Mouse (Mus musculus): ENCODE results near the gene Rassf8. TPM values are rescaled to one million over a fixed set of nuclear protein-coding genes. Genes with fewer than 3 reads are reported as not detected.

Rassf8 gene
- polyA plus RNA-seq, 1 experiment from 2014 or later = 7.8 TPM

DNA sequence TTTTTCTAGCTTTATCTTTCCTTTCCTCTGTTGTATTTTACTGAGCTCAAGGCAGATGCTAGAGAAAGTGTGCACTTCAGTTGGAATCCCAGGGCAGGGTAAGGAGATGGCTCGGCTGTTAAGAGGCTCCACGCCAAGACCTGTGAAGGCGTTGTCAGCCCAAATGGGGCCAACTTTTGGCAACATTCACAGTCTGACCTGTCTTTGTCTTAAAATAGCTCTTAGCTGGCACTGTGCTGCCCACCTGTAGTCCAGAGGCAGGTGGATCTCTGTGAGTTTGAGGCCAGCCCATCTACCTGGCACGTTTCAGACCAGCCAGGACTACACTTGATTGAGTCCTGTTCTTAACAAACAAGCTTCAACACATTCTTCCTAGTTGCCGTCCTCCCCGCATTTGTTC is 7.9 kb downstream of the Rassf8 start:
- Histone ChIP-seq H3K9me3 (replicated peaks) (no peaks in the 10 kb centered on the region), H3K9ac (no peak overlapping the region), H3K4me1 (peaks cover 36% of the 10 kb centered on the region), H3K4me3 (replicated peaks) (no peak overlapping the region), H3K4me2 (no peak overlapping the region), H3K27ac (no peak overlapping the region), H3K36me3 (peaks cover 7% of the 10 kb centered on the region), H3K27me3 (no peaks in the 10 kb centered on the region)
- ATAC-seq (replicated peaks; ENCODE audit: low FRiP score) = no peak
- WGBS = 83% methylated on average over 6 of the region's 6 CpGs

DNA sequence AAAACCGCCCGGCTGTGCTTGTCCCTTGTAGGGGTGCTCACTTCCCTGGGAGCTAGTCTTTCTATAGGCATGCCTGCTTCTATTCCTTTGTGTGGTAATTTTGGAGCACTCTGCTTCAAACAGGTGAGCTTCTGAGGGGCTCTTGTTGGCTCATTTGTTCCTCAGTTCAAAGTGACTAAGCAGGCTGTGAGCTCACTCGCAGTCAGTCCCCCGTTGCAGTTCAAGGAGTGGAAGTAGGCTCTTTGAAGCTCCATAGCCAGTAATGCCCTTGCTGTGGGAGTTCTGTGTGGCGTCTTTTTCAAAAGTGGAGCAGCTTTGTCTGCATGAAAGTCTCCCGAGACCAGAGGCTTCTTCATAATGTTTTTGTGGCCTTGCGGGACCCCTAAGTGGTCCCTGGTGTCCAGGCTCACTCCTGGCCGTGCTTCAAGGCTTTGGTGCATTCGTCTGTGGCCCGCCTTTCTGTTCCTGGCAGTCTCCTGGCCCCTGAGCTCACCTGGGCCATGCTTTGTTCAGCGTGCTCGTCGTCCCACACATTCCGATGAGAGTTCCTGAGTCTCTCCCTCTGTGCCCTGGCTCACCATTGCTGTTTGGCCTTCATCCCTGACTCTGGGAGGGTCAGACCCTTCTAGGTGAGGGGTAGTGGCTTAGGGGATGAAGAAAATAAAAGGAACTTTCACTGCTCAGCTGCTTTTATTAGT is 9.5 kb downstream of the Rassf8 start:
- ATAC-seq (replicated peaks; ENCODE audit: low FRiP score) = no peak
- H3K36me3 ChIP-seq = peaks cover 2% of the 10 kb centered on the region
- H3K4me1 ChIP-seq = peaks cover 50% of the 10 kb centered on the region
- no peak overlapping the region for H3K4me3 ChIP-seq (replicated peaks)
- 59% methylated on average over 14 of the region's 14 CpGs for WGBS
- H3K27me3 ChIP-seq = no peaks in the 10 kb centered on the region
- no peaks in the 10 kb centered on the region for H3K9me3 ChIP-seq (replicated peaks)
- no peak overlapping the region for H3K4me2 ChIP-seq
- H3K9ac ChIP-seq = no peak overlapping the region
- no peak overlapping the region for H3K27ac ChIP-seq

DNA sequence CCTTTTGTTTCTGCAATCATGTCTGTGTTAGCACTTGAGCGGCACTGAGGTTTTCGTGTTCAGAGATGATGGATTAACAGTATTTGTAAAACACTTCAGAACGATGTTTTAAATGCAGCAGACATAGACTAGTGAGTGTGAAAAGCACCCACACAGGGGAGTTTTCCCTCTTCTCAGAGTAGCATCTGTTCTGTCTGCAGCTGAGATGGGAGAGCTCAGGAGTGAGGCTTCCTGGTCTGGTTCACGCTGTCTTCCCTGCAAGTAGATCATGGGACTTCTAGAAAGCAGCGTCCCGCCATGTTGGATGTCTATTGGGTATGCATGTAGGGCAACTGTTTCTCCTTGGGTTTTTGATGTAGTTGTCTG is 10.1 kb downstream of the Rassf8 start:
- Histone ChIP-seq H3K4me1 (peaks cover 51% of the 10 kb centered on the region), H3K4me2 (no peak overlapping the region), H3K27ac (no peak overlapping the region), H3K9me3 (replicated peaks) (no peaks in the 10 kb centered on the region), H3K9ac (no peak overlapping the region), H3K36me3 (no peaks in the 10 kb centered on the region), H3K4me3 (replicated peaks) (no peak overlapping the region), H3K27me3 (no peaks in the 10 kb centered on the region)
- WGBS = 75% methylated on average over 6 of the region's 6 CpGs
- no peak for ATAC-seq (replicated peaks; ENCODE audit: low FRiP score)

DNA sequence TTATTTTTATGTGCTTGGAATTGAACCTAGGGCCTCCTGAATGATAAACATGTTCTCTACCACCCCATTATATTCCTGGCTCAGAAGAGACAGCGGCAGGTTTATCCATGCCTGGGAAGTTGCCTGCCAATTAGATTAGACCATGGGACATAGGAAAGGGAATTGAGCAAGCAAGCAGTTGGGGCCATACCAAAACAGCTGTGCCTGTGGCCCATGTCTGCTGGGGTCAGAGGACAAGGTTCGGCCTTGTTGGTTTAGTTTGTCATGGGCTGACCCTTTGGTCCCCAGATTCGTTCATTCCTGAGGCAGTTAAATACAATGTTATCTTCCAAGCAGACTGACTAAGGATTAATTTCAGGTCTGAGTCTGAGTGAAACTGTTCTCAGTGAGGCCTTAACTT is 10.8 kb downstream of the Rassf8 start:
- no peaks in the 10 kb centered on the region for H3K9me3 ChIP-seq (replicated peaks)
- H3K9ac ChIP-seq = no peak overlapping the region
- H3K4me2 ChIP-seq = no peak overlapping the region
- H3K4me3 ChIP-seq (replicated peaks) = no peak overlapping the region
- H3K4me1 ChIP-seq = peaks cover 51% of the 10 kb centered on the region
- H3K36me3 ChIP-seq = no peaks in the 10 kb centered on the region
- WGBS = 50% methylated on average over 3 of the region's 3 CpGs
- no peak for ATAC-seq (replicated peaks; ENCODE audit: low FRiP score)
- H3K27ac ChIP-seq = no peak overlapping the region
- H3K27me3 ChIP-seq = no peaks in the 10 kb centered on the region

DNA sequence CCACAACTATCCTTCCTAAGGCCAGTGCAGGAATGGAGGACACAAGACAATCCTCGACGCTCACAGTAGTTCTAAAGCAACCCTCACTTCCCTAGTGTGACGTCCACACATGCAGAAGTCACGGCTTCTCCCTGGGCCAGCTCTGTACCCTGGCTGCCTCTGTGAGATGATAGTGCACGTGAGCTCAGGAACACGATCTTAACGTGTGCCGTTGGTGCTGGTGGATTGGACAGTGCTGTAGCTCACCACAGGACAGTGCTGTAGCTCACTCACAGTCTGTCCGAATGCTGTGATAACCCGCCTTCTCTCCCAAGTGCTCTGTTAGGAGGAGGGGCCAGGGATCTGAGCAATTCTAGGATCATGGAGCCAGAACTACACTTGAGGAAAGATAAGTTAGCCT is 12.1 kb downstream of the Rassf8 start:
- 74% methylated on average over 10 of the region's 10 CpGs for WGBS
- Histone ChIP-seq H3K4me1 (peaks cover 49% of the 10 kb centered on the region), H3K4me3 (replicated peaks) (no peak overlapping the region), H3K27ac (no peak overlapping the region), H3K9me3 (replicated peaks) (no peaks in the 10 kb centered on the region), H3K4me2 (no peak overlapping the region), H3K9ac (no peak overlapping the region), H3K36me3 (no peaks in the 10 kb centered on the region), H3K27me3 (no peaks in the 10 kb centered on the region)
- no peak for ATAC-seq (replicated peaks; ENCODE audit: low FRiP score)

DNA sequence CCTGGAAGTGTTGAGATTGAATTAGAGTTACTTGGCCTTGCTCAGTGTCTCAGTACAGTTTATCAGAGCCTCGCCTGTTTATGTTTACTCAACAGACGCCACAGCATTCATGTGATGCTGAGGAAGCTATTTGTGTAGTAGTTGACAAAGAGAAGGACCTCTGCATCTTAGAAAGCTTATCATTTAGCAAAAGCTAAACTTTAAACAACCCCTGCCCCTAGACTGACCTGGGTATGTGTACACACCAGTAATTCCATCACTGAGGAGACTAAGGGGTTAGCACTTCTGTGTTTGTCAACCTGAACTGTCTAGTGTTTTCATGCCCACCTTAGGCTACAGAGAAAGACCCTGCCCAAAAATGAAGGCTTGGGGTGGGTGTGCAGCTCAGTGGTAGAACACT is 12.9 kb downstream of the Rassf8 start:
- no peak overlapping the region for H3K4me3 ChIP-seq (replicated peaks)
- ATAC-seq (replicated peaks; ENCODE audit: low FRiP score) = no peak
- H3K4me1 ChIP-seq = peaks cover 55% of the 10 kb centered on the region
- 68% methylated on average over 2 of the region's 2 CpGs for WGBS
- no peak overlapping the region for H3K4me2 ChIP-seq
- no peak overlapping the region for H3K9ac ChIP-seq
- no peak overlapping the region for H3K27ac ChIP-seq
- no peaks in the 10 kb centered on the region for H3K27me3 ChIP-seq
- H3K36me3 ChIP-seq = no peaks in the 10 kb centered on the region
- H3K9me3 ChIP-seq (replicated peaks) = no peaks in the 10 kb centered on the region

DNA sequence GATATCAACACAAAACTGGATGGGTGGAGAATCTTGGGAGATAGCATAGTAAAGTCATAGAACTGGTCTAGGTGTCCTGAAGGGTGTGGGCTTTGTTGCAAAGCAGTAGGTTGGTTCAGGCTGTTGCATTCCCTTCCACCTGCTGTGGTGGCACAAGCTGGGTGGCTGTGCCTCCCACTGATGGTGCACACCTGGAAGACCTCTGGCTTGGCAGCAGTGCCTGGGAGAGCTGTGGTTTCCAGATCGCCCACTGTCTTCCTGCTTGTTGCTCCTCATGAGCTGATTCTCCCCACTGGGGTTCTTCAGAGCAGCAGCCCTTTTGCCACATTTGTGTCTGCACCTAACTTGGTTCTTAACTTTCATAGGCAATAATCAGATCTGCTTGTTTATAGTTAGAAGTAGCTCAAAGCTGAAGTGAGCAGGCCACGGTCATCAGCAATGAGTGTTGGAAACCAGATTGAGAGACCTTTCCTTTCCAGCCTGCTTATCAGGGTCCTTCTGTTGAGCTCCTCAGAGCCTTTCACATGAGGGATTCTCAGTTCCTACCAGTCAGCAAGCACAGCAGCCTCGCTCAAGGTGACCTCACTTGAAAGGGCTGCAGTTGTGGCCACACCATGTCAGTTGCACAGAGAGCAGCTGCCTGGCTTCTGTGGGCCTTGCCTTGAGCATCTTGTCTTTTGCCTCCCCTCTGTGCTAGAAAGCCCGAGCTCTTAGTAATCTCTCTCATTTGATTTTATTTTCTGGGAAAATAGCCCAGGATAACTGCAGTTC is 13.9 kb downstream of the Rassf8 start:
- peaks cover 56% of the 10 kb centered on the region for H3K4me1 ChIP-seq
- H3K27me3 ChIP-seq = no peaks in the 10 kb centered on the region
- 67% methylated on average over 4 of the region's 4 CpGs for WGBS
- no peak overlapping the region for H3K9ac ChIP-seq
- no peak overlapping the region for H3K4me3 ChIP-seq (replicated peaks)
- no peaks in the 10 kb centered on the region for H3K9me3 ChIP-seq (replicated peaks)
- no peaks in the 10 kb centered on the region for H3K36me3 ChIP-seq
- no peak overlapping the region for H3K4me2 ChIP-seq
- 0 out of 2 replicates have a peak overlapping the region, but pooled peaks have one; percentile 37 for H3K27ac ChIP-seq
- no peak for ATAC-seq (replicated peaks; ENCODE audit: low FRiP score)

DNA sequence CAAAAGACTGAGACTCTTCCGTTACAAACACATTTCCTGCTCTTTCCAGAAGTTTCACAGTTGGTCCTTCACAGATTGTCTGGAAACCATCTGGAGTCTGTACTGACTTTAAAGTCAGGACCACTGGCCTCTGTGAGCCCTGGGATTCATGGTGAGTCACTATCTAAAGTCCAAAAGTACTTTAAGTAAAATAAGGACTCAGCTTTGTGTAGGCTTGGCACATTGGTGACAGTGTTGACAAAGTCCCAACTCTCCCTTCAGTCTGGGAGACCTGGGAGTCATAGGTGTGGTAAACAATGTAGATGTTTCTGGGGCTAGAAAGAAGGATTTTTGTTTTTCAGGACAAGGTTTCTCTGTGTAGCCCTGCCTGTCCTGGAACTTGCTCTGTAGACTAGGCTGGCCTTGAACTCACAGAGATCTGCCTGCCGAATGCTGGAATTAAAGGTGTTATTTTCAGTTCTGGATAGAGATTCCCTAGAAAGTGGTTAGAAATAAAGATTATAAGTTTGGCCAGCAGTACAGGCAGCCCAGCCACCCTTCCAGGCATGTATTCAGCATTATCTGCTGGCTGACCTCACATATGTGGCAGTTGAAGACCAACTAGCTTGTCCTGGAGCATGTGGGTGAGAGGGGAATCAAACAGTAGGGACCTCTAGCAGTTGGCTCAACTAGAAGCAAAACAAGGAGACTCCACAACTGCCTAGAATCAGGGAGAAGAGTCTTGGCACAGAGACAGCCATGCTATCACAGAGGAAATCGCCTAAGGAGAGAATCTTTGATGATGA is 14.8 kb downstream of the Rassf8 start:
- Histone ChIP-seq H3K4me3 (replicated peaks) (no peak overlapping the region), H3K36me3 (no peaks in the 10 kb centered on the region), H3K9me3 (replicated peaks) (no peaks in the 10 kb centered on the region), H3K27me3 (no peaks in the 10 kb centered on the region), H3K4me2 (no peak overlapping the region), H3K9ac (no peak overlapping the region), H3K4me1 (peaks cover 47% of the 10 kb centered on the region), H3K27ac (0 out of 2 replicates have a peak overlapping the region, but pooled peaks have one; percentile 37)
- WGBS = 77% methylated on average over 3 of the region's 3 CpGs
- no peak for ATAC-seq (replicated peaks; ENCODE audit: low FRiP score)

DNA sequence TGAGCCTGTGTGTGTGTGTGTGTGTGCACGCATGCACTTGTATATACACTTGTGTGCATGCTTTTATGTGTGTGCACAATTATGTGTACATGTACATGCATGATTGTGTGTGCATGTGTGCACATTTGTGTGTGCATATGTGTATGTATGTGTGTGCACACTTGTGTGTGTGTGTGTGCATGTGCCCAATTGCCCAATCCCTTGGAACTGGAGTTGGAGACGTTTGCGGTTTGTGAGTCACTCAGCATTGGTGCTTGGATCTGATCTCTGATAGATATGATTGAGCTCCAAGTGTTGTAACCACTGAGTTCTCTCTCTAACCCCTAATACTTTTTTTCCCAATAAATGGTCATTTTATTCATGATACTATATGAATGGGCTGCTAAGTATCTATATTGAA is 15.5 kb downstream of the Rassf8 start:
- no peak overlapping the region for H3K9ac ChIP-seq
- no peak overlapping the region for H3K4me2 ChIP-seq
- H3K9me3 ChIP-seq (replicated peaks) = no peaks in the 10 kb centered on the region
- H3K27ac ChIP-seq = no peak overlapping the region
- no peaks in the 10 kb centered on the region for H3K27me3 ChIP-seq
- H3K36me3 ChIP-seq = no peaks in the 10 kb centered on the region
- WGBS = 84% methylated on average over 3 of the region's 3 CpGs
- peaks cover 43% of the 10 kb centered on the region for H3K4me1 ChIP-seq
- ATAC-seq (replicated peaks; ENCODE audit: low FRiP score) = no peak
- H3K4me3 ChIP-seq (replicated peaks) = no peak overlapping the region

DNA sequence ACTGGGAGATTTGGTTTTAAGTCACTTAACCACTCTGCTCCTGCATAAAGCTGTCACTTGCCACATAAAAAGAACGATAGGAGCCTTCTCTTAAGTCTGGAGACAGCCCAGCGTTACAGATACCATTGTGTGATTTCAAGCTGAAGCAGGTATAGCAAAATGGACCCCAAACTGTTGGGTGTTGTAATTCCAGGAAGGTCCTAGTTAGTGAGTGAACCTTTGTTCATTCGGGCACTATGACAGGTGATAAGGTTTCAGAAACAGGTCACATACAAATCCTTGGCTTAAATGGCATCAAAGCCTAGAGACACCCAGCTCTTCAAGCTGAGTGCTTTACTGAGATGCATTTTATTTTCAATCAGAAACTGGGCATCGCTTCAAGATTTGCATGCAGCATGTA is 16.5 kb downstream of the Rassf8 start:
- H3K27me3 ChIP-seq = no peaks in the 10 kb centered on the region
- no peak overlapping the region for H3K27ac ChIP-seq
- no peak for ATAC-seq (replicated peaks; ENCODE audit: low FRiP score)
- no peaks in the 10 kb centered on the region for H3K36me3 ChIP-seq
- H3K4me1 ChIP-seq = peaks cover 39% of the 10 kb centered on the region
- no peak overlapping the region for H3K9ac ChIP-seq
- H3K4me3 ChIP-seq (replicated peaks) = no peak overlapping the region
- WGBS = 74% methylated on average over 4 of the region's 4 CpGs
- no peaks in the 10 kb centered on the region for H3K9me3 ChIP-seq (replicated peaks)
- no peak overlapping the region for H3K4me2 ChIP-seq

DNA sequence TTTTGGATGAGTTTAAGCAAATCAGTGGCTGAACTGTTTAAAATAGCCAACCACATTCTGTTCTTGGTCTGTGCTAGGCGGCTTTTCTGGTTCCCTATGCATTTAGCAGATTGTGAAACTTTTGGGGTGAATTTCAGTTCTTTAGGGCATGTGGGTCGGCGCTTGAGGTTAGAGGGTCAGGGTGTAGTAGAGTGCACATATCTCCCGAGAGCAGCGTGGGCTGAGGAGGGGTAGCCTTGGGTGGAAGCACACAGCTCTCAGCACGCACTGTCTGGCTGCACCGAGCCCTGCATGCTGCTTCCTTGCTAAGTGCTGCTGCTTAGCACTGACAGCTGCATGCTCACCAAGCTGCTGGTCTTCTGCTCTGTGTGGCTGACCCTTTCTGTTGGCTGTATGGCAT is 18.5 kb downstream of the Rassf8 start:
- no peak overlapping the region for H3K4me2 ChIP-seq
- no peaks in the 10 kb centered on the region for H3K27me3 ChIP-seq
- H3K4me1 ChIP-seq = peaks cover 37% of the 10 kb centered on the region
- H3K27ac ChIP-seq = no peak overlapping the region
- WGBS = 56% methylated on average over 7 of the region's 7 CpGs
- ATAC-seq (replicated peaks; ENCODE audit: low FRiP score) = no peak
- no peak overlapping the region for H3K9ac ChIP-seq
- H3K9me3 ChIP-seq (replicated peaks) = no peaks in the 10 kb centered on the region
- no peak overlapping the region for H3K4me3 ChIP-seq (replicated peaks)
- H3K36me3 ChIP-seq = no peaks in the 10 kb centered on the region

DNA sequence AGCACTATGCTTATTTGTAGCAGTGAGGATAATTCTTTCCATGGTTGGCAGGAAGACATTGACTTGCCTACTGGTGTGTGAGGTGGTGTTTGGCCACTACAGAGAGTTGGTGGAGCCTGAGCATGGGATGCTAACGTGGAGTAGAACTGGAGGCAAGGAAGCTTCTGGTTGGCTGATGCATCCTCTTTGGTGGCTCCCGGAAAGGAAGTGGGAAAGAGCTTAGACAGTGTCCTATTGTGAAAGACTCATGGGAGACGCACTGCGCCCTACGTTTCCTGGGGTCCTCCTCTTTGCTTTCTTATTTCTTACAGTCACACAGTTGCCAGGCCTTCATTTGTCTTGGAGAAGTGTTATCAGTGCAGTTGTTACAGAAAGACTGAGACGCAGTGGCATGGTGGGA is 20.4 kb downstream of the Rassf8 start:
- Histone ChIP-seq H3K27me3 (no peaks in the 10 kb centered on the region), H3K4me3 (replicated peaks) (no peak overlapping the region), H3K36me3 (no peaks in the 10 kb centered on the region), H3K4me2 (no peak overlapping the region), H3K4me1 (peaks cover 32% of the 10 kb centered on the region), H3K9me3 (replicated peaks) (no peaks in the 10 kb centered on the region), H3K27ac (no peak overlapping the region), H3K9ac (no peak overlapping the region)
- no peak for ATAC-seq (replicated peaks; ENCODE audit: low FRiP score)
- WGBS = 87% methylated on average over 6 of the region's 6 CpGs
